Mouse (Mus musculus) heart, embryonic 14.5 days (tissue): ENCODE data around the gene Adgrl1. TPM values are rescaled to one million over a fixed set of nuclear protein-coding genes. Genes with fewer than 3 reads are reported as not detected.
"Not testable (repeated sequence)": the region's sequence is repeated elsewhere in the genome, so short reads cannot be mapped to it uniquely, and the experiment has no call there.

Source experiments
- ATAC-seq: fragments of 200-750 bp; cut with Nextera tagmentation; 2 replicates; pipeline ENCODE4 v1.8.0; 2017; ENCODE audit warnings: low read depth, moderate TSS enrichment; ENCODE audit not compliant: insufficient number of reproducible peaks, insufficient read depth, low FRiP score
- H3K27ac ChIP-seq, 2 experiments: fragments of 200-500 bp in 1 of 2; fragments of 300-500 bp in 1 of 2; sonication (generic) in 1 of 2; replicated peaks in 1 of 2; 2 replicates each; pipeline ENCODE4 v1.5.1; 2012 to 2014; ENCODE audit warnings: low read depth in 2 of 2, low read length in 2 of 2, control low read depth in 1 of 2, mild to moderate bottlenecking in 1 of 2, mixed read lengths in 1 of 2; ENCODE audit not compliant: control insufficient read depth in 1 of 2, insufficient read depth in 1 of 2
- H3K27me3 ChIP-seq: fragments of 300-500 bp; sonication (generic); 2 replicates; pipeline ENCODE4 v1.6.1; 2014; ENCODE audit warnings: mild to moderate bottlenecking, low read length, control low read depth; ENCODE audit not compliant: control insufficient read depth, insufficient read depth
- H3K36me3 ChIP-seq: fragments of 300-500 bp; sonication (generic); 2 replicates; pipeline ENCODE4 v1.6.1; 2014; ENCODE audit warnings: mild to moderate bottlenecking, control low read depth, low read length, mixed read lengths; ENCODE audit not compliant: control insufficient read depth, insufficient read depth
- H3K4me1 ChIP-seq, 2 experiments: fragments of 200-500 bp in 1 of 2; fragments of 300-500 bp in 1 of 2; sonication (generic) in 1 of 2; 2 replicates each; pipeline ENCODE4 v1.6.1; 2012 to 2014; ENCODE audit warnings: low read length in 2 of 2, control low read depth in 1 of 2, mixed read lengths in 1 of 2; ENCODE audit not compliant: control insufficient read depth in 2 of 2, insufficient read depth in 2 of 2
- H3K4me2 ChIP-seq: fragments of 300-500 bp; sonication (generic); 2 replicates; pipeline ENCODE4 v1.6.1; 2014; ENCODE audit warnings: mild to moderate bottlenecking, low read length
- H3K4me3 ChIP-seq, 2 experiments: fragments of 200-500 bp in 1 of 2; fragments of 300-500 bp in 1 of 2; sonication (generic) in 1 of 2; 2 replicates each; pipeline ENCODE4 v1.5.1; 2012 to 2014; ENCODE audit warnings: low read length in 2 of 2, mild to moderate bottlenecking in 2 of 2, control low read depth in 1 of 2, low read depth in 1 of 2, moderate library complexity in 1 of 2; ENCODE audit not compliant: control insufficient read depth in 1 of 2, insufficient read depth in 1 of 2
- H3K9ac ChIP-seq: fragments of 300-500 bp; sonication (generic); 2 replicates; pipeline ENCODE4 v1.6.1; 2014; ENCODE audit warnings: mild to moderate bottlenecking, low read length
- H3K9me3 ChIP-seq: fragments of 300-500 bp; sonication (generic); 2 replicates; pipeline ENCODE4 v1.6.1; 2016; ENCODE audit warnings: low read length, control low read depth; ENCODE audit not compliant: control insufficient read depth
- WGBS: fragments of 180-500 bp; shearing (Covaris S2); extraction: QIAGEN DNeasy Blood & Tissue Kit; methylation state at CpG from one replicate; pipeline ENCODE4 v1.1.7; 2014; 5-methylcytosine and 5-hydroxymethylcytosine counted together
- microRNA-seq: library from miRNA; unstranded; fragments of <30 nt; microRNA quantifications from one replicate; pipeline ENCODE4, GENCODE M21; 2016
- polyA plus RNA-seq: library from polyadenylated mRNA; unstranded; fragments of >200 nt; fragmentation: Nextera tagmentation; extraction: Ambion mirVana; gene quantifications from 2 replicates; pipeline ENCODE4 v1.2.1, GENCODE M21; 2014

The Adgrl1 gene
- polyA plus RNA-seq, 1 experiment from 2014 or later = 13.0 TPM

GRCm38 (mm10) chr8:83980845-83981244 is 80.9 kb downstream of the Adgrl1 start:
- no peaks in the 10 kb centered on the region for H3K9me3 ChIP-seq
- peak overlapping the region; percentile 62 for H3K9ac ChIP-seq
- WGBS = 41% methylated on average over 8 of the region's 8 CpGs
- peak overlapping the region; percentile 95 to 98 for H3K27ac ChIP-seq
- peaks cover 64% of the 10 kb centered on the region for H3K36me3 ChIP-seq
- peak; percentile 58; the same call in 1 of the 2 replicates for ATAC-seq
- peak overlapping the region; percentile 36 for H3K4me2 ChIP-seq
- peaks cover 35 to 51% of the 10 kb centered on the region in 2 experiments for H3K4me1 ChIP-seq
- H3K27me3 ChIP-seq = no peaks in the 10 kb centered on the region
- H3K4me3 ChIP-seq = no peak overlapping the region

- no peak overlapping the region for H3K4me2 ChIP-seq
- peak overlapping the region; percentile 95 to 98 for H3K27ac ChIP-seq
- no peaks in the 10 kb centered on the region for H3K27me3 ChIP-seq
- H3K9ac ChIP-seq = peak overlapping the region; percentile 62; the same call in 1 of the 2 replicates
- WGBS = 92% methylated on average over 7 of the region's 7 CpGs
- peaks cover 35 to 44% of the 10 kb centered on the region in 2 experiments for H3K4me1 ChIP-seq
- H3K9me3 ChIP-seq = no peaks in the 10 kb centered on the region
- peaks cover 71% of the 10 kb centered on the region for H3K36me3 ChIP-seq
- ATAC-seq = no peak
- H3K4me3 ChIP-seq = no peak overlapping the region
Observed at GRCm38 (mm10) chr8:83981533-83981932, 81.6 kb downstream of the Adgrl1 start.

- no peak for ATAC-seq
- H3K27me3 ChIP-seq = no peaks in the 10 kb centered on the region
Observed at GRCm38 (mm10) chr8:83982449-83982848, 82.5 kb downstream of the Adgrl1 start.

GRCm38 (mm10) chr8:83983222-83983621 is 83.3 kb downstream of the Adgrl1 start:
- not testable (repeated sequence) for H3K9me3 ChIP-seq, H3K4me2 ChIP-seq, H3K27me3 ChIP-seq, H3K27ac ChIP-seq, H3K4me3 ChIP-seq, H3K9ac ChIP-seq, ATAC-seq
- Histone ChIP-seq H3K36me3 (peaks cover 87% of the 10 kb centered on the region), H3K4me1 (peaks cover 20 to 27% of the 10 kb centered on the region in 2 experiments)
- WGBS = 98% methylated on average over 2 of the region's 2 CpGs

More at GRCm38 (mm10) chr8:83982449-83982848, 82.5 kb downstream of the Adgrl1 start:
- H3K4me1 ChIP-seq = peaks cover 27 to 35% of the 10 kb centered on the region in 2 experiments
- H3K4me2 ChIP-seq = no peak overlapping the region
- peaks cover 80% of the 10 kb centered on the region for H3K36me3 ChIP-seq
- H3K27ac ChIP-seq = no peak overlapping the region
- WGBS = 67% methylated on average over 4 of the region's 4 CpGs
- H3K9ac ChIP-seq = no peak overlapping the region
- H3K9me3 ChIP-seq = no peaks in the 10 kb centered on the region
- no peak overlapping the region for H3K4me3 ChIP-seq

- no peaks in the 10 kb centered on the region for H3K9me3 ChIP-seq
- no peak overlapping the region for H3K27ac ChIP-seq
- no peak for ATAC-seq
- no peak overlapping the region for H3K4me2 ChIP-seq
- H3K4me3 ChIP-seq = no peak overlapping the region
- H3K4me1 ChIP-seq = no peaks in the 10 kb centered on the region
- H3K9ac ChIP-seq = no peak overlapping the region
- H3K27me3 ChIP-seq = no peaks in the 10 kb centered on the region
- peaks cover 96% of the 10 kb centered on the region for H3K36me3 ChIP-seq
- WGBS = 85% methylated on average over 7 of the region's 7 CpGs
Observed at GRCm38 (mm10) chr8:83989243-83989642, 89.3 kb downstream of the Adgrl1 start.

GRCm38 (mm10) chr8:83990170-83990569 is 90.3 kb downstream of the Adgrl1 start:
- H3K4me2 ChIP-seq = no peak overlapping the region
- peaks cover 96% of the 10 kb centered on the region for H3K36me3 ChIP-seq
- H3K9ac ChIP-seq = no peak overlapping the region
- no peak for ATAC-seq
- H3K9me3 ChIP-seq = no peaks in the 10 kb centered on the region
- no peak overlapping the region for H3K27ac ChIP-seq
- 96% methylated on average over 14 of the region's 14 CpGs for WGBS
- H3K4me3 ChIP-seq = no peak overlapping the region
- no peaks in the 10 kb centered on the region for H3K27me3 ChIP-seq
- no peaks in the 10 kb centered on the region for H3K4me1 ChIP-seq

Small RNAs within 50 kb of the gene (microRNA-seq; reads per million reads assigned to microRNA genes)
- gene Gm44330 (not detected), gene Gm44450 (not detected)

Other genes starting within 250 kb of the Adgrl1 start
- gene Gipc1, start 247.4 kb upstream of the Adgrl1 start, polyA plus RNA-seq = 133 and 139 TPM in 2 replicates
- 0.42 and 0.58 TPM in 2 replicates for gene Ptger1, start 233.4 kb upstream of the Adgrl1 start, polyA plus RNA-seq
- 19.5 and 22.7 TPM in 2 replicates for gene Pkn1, start 200.9 kb upstream of the Adgrl1 start, polyA plus RNA-seq
- 114 and 119 TPM in 2 replicates for gene Ddx39, start 184.9 kb upstream of the Adgrl1 start, polyA plus RNA-seq
- 35.6 and 35.9 TPM in 2 replicates for gene Adgre5, start 158.8 kb upstream of the Adgrl1 start, polyA plus RNA-seq
- gene Gm10644, start 55.1 kb downstream of the Adgrl1 start, polyA plus RNA-seq = 0.51 and 0.66 TPM in 2 replicates
- gene Asf1b, start 55.4 kb downstream of the Adgrl1 start, polyA plus RNA-seq = 57.2 and 60.7 TPM in 2 replicates
- gene Prkaca, start 72.9 kb downstream of the Adgrl1 start, polyA plus RNA-seq = 160 and 211 TPM in 2 replicates
- gene Samd1, start 97.6 kb downstream of the Adgrl1 start, polyA plus RNA-seq = 7.3 and 8.5 TPM in 2 replicates
- gene 1700067K01Rik, start 101.4 kb downstream of the Adgrl1 start, polyA plus RNA-seq = 0.69 and 0.80 TPM in 2 replicates
- gene 2210011C24Rik, start 112.1 kb downstream of the Adgrl1 start, polyA plus RNA-seq = 0.16 and 0.20 TPM in 2 replicates
- gene Palm3, start 121.4 kb downstream of the Adgrl1 start, polyA plus RNA-seq = 0.13 and 1.2 TPM in 2 replicates
- gene Il27ra, start 142.5 kb downstream of the Adgrl1 start, polyA plus RNA-seq = 6.1 and 6.3 TPM in 2 replicates
- gene Rln3, start 144.9 kb downstream of the Adgrl1 start, polyA plus RNA-seq = not detected in 2 replicates
- gene Gm10643, start 165.0 kb downstream of the Adgrl1 start, polyA plus RNA-seq = 1.1 and 1.6 TPM in 2 replicates
- gene Rfx1, start 166.7 kb downstream of the Adgrl1 start, polyA plus RNA-seq = 6.1 and 6.3 TPM in 2 replicates
- gene Dcaf15, start 204.7 kb downstream of the Adgrl1 start, polyA plus RNA-seq = 6.3 and 6.4 TPM in 2 replicates
- gene Podnl1, start 225.9 kb downstream of the Adgrl1 start, polyA plus RNA-seq = 0.08 and 0.16 TPM in 2 replicates
- 9.3 and 11.8 TPM in 2 replicates for gene Cc2d1a, start 247.8 kb downstream of the Adgrl1 start, polyA plus RNA-seq
- 0.43 and 0.63 TPM in 2 replicates for gene 4930432K21Rik, start 247.9 kb downstream of the Adgrl1 start, polyA plus RNA-seq